Mouse (Mus musculus): Measurements from ENCODE around the gene Ppp1r1b.

Gene Ppp1r1b

DNA sequence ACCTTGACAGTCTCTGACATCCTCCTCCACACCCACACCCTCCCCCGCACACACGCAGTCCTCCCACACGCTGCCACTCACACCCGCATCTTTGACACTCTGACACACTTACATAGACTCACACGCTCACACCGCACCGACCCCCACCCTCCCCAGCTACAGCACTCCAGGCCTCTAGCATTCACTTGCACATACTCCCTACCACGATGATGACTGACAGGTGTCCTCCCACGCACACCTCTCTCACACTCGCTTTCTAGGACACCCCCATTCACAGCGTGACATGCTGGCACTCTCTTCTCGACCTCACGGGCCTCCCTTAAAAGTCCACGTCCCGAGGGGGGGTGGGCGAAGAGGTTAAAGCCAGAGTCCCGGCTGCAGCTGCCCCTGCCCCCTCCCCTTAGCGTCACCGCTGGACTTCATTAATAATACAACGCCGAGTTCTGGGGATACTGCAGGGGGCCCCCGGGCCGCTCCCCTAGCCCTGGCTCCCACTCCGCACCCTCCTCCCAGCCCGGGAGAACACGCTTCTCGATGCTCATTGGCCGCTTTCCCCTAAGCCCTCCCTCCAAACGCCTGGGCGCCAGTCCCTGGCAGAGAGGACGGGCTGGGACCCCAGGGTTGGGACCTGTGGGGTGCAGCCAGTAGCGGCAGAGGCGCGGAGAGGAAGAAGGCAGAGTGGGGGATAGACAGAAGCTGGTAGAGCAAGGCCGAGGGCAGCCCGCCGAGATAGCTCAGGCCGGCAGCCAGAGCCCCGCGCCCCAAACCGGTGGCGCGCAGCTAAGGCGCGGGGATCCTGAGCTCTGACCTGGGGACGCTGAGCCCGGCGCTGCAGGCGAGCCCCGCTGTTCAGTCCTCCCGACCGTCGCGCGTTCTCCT is at the start of gene Ppp1r1b:
TSS of gene Ppp1r1b (plus strand) at position 322 of the 879 bp plus-strand sequence.
- no peak for DNase-seq (ENCODE audit: low read depth, low spot score)

DNA sequence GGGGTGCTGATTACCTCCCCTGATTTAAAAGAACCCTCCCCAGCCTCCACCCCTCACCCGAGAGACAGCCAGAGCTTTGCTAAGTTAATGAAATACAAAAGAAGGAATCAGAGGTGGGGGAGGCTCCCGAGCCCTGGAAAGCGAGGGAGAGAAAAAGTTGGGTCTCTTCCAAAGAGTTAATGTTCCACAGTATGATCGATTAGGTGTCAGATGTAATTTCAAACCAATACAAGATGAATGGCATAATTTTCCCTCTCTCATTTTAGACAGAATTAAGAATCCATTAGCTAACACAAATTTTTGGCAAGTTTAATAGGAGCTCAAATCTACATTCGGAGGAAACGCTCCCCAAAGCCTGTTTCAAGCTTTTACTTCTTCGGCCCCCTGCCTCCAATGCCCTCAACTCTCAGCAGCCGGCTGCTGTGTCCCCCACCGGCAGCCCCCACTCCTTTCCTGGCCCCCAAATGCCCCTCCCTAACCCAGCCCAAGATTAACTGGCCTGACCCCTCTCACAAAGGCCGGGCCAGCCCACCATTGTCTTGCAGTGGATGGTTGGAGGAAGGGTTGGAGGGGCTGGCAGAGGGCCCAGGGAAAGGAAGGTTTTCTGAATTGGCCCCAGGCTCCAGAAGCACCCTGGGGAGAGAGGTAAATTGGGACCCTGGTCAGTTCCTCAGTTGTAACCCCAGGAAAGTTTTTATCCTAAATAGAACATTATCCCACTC is 49.6 kb upstream of the Ppp1r1b start:
- DNase-seq (ENCODE audit: low read depth, low spot score) = no peak

DNA sequence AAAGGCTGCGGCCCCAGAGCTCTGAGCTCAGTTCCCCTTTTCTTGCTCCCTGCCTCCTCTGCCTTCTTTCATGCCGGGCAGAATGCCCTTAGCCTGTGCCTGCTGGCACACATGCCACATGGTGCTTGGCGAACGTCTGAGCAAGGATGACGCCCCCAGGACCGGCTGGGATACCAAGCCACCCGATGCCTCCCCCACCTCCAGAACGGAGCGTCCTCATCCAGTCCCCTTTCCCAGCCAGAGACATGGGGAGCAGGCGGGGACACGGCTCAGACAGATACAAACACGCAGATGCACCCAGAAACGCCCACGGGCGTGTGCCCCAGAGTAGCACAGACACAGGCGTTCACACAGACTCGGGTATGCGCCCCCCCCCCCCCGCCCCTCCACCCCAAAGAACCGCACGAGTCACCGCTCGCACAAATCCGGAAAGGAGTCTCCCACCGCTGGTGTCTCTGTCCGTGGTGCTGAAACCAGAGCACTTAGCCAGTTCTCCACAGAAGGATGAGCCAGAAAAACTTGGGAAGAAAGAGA is 34.3 kb upstream of the Ppp1r1b start:
- peak; percentile 87 for DNase-seq (ENCODE audit: low read depth, low spot score)

DNA sequence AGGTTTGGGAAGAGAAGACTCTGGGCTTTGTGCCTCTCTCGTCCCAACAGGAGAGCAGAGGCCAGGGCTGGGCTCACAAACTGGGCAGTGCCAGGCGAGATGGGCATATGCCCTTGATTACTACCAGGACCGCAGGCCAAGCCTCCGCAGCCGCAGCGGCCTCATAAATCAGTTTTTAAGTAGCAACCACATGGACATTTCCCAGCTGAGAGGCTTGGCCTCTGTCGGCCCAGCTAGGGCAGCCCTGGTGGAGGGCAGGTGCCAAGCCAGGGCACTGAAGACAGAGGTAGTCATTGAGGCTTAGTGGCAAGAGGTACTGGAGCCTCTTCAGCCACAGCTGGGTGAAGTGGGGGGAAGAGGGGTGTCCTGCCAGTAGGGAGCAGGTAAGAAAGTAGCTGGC is 30.7 kb upstream of the Ppp1r1b start:
- no peak for DNase-seq (ENCODE audit: low read depth, low spot score)

DNA sequence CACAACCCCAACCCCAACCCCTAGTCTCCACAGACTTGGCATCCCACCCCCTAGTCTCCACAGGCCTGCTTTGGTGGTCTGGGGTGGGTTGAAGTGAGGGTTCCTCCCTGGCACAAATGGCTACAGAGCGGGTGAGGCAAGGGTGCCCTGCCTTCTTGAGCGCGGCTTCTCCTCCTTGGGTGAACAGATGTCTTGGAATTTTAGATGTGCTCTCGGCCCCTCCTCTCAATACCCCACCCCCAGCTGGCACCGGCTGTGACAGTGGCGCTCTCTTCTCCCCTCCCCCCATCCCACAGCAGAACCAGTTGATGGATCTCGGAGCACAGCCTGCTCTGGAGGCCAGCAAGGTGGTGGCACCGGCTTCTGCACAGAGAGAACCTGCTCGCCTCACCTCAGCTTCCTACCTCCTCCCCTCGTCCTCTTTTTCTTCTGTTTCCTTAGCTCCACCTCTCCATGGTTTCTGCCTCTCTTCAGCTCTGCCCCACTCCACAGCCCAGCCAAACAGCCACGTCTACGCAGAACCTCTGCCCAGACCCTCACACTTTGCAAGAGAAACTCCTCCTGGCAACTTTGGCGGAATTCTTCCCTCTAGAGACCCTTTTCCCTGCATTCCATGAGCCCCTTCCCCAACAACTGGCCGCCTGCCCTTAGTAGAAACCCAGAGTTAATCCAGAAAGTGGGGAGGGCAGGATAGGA is 29.6 kb upstream of the Ppp1r1b start:
- no peak for DNase-seq (ENCODE audit: low read depth, low spot score)

DNA sequence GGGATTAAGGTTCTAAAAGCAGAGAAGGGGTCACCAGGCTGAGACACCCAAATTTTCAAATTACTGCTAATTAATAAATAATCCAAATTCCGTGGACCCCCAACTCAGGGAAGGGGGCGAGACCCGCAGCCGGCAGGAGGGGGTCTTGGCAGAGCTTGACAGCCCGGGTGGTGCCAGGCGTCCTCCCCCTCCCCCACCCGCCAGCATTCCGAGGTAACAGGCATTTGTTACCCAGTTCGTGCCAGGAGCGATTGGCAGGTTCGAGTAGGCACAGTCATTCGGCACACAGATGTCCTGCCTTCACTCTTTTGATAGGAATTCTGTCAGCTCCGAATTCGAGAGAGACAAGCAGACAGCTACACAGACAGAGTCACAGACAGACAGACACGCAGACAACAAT is 29.1 kb upstream of the Ppp1r1b start:
- DNase-seq (ENCODE audit: low read depth, low spot score) = no peak

DNA sequence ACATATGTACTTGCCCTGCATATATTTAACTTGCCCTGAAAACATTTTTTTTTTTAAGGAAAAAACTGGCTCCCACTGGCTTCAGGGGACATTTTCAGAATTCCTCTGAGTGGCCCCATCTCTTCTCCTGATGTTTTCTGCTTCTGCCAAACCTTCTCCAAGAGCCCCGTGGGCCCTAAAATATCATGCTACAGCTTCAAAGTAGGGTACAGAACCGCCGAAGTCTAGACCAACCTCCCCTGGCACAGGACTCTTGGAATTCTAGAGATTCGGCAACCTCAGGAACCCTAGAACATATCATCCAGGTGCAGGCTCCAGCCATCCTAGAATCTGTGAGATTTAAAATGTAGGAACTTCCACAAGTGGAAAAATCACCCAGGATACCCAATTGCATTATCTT is 28.7 kb upstream of the Ppp1r1b start:
- no peak for DNase-seq (ENCODE audit: low read depth, low spot score)

DNA sequence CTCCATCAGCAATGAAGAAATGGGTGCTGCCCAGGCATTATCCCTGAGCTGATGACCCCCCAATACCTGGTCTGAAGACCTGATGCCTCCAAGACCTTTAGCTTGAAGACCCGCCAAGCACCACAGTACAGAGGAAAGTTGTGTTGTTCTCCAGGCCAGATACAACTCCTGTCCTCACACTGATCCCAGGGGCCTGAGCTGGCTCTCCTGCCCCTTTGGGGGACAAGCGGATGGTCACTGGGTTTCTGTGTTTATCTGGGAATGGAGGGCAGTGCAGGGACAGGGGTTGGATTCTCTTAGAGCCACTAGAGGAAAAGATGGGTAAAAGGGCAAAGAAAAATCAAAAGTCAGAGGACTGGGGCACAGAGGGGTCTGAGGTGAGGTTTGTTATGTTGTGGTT is 28.3 kb upstream of the Ppp1r1b start:
- no peak for DNase-seq (ENCODE audit: low read depth, low spot score)

DNA sequence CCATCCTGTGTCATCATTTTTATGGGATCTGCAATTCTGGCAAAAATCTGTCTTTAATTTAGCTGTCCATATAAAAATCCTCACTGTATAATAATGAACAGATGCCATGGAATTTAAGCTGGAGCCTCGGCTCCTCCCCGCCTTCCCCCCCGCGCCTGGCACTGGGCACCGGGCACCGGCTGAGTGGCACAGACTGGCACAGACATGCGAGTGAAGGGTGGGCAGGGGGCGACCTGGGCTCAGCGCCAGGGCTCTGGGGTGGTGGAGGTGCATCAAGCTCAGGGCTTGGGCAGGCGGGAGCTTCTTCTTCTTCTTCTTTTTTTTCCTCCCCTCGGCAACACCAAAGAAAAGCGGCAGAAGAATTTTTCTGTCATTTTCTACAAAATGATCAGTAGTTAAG is 27.8 kb upstream of the Ppp1r1b start:
- DNase-seq (ENCODE audit: low read depth, low spot score) = no peak

DNA sequence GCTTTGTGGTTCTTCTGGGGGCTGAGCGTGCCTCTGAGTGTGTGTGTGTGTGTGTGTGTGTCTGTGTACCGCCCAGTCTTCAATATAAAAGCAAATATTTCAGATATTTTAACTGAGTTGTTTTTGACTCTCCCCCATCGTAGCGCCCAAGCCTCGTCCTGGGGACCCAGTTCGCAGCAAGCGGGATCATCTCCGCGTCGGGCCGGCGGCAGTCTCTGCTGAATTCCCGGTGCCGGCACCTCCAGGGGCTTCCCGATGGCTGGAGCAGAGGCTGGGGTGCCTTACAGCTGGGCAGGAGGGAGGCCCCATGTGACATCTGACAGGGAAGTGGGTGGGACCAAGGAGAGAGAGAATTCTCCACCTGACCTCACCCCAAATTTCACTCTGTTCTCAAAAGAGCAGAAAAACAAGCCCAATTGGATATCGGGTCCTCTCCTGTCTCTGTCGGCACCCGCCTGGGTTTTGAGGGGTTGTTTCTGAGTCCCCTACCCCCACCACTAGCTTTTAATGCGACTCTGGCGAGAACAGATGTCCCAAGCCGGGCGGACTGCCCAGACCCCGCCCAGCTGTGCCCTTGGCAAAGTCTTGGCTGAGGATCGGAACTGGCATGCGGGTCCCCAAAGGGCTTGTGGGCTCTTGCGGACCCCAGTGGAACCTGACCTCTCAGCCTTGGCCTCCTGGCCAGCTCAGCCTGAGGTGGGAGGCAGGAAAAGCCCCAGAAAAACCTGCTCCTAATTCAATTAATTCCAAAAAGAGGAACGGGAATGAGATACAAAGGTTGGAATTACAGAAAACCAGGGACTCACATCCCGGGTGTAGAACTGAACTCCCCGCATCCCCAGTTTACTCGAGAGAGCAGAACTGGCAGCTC is 27.2 kb upstream of the Ppp1r1b start:
- DNase-seq (ENCODE audit: low read depth, low spot score) = no peak

DNA sequence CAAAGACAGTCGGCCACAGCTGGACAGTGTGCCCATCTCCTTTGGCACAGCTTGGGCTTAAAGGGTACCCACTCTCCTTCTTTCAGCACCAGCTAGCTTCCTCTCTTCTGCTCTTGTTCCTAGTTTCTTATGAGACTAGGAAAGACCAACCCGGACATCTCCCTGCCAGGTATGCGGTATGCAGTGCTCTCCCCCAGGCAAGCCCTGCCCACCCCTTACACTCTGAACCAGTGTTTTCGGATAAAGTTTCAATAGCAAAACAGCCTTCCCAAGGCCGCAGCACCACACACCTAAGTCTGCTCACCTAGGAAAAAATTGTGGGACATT is 26.6 kb upstream of the Ppp1r1b start:
- no peak for DNase-seq (ENCODE audit: low read depth, low spot score)

DNA sequence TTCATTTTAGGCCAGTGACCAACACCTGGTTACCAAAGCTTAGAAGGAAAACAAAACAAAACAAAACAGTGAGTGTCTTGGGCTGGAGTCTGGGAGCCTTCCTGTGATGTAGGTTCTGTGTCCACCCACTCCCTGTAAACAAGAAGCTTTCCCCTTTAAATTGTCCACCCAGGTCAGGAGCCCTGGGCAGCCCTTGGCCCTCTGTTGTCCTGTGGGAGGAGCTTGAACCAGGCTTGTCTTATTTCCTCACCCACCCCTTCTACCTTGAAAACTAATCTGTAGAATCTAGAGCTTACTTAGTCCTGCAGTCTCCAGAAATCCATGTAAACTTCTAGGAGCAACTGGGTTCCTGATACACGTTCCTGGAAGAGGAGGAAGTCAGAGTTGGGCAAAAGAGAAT is 26.0 kb upstream of the Ppp1r1b start:
- no peak for DNase-seq (ENCODE audit: low read depth, low spot score)

DNA sequence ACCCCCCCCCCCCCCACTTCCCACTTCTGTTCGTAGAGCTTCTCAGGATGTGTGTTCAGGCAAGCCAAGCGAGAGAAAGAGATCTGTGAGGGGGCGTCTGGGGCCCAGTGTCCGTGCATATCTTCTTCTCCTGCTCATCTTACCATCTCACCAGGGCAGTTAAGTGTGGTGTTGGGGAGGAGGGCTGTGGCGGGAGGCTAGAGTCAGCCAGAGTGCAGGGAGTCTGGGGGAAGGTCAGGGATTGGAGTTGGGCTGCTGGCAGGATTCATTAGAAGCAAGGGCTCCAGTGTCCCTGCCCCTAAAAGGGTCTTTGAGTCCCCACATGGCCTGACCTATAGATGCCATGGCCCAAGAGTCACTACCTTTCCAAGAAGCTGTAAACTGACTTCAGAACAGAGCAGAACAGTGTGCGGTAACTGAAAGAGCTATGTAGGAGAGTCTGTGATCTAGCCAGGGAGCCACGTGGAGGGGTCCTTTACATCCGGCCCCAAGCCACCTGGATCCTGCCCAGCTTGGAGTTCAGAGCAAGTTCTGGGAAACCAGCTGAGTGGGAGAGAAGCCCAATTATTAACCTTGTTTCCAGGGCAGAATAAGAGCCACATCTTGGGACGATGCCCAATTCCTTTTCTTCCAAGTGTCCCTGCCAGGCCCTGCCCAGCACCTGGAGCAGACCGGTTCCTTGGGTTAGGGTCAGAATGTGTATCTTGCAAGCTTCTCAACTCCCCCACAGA is 24.9 kb upstream of the Ppp1r1b start:
- DNase-seq (ENCODE audit: low read depth, low spot score) = no peak

DNA sequence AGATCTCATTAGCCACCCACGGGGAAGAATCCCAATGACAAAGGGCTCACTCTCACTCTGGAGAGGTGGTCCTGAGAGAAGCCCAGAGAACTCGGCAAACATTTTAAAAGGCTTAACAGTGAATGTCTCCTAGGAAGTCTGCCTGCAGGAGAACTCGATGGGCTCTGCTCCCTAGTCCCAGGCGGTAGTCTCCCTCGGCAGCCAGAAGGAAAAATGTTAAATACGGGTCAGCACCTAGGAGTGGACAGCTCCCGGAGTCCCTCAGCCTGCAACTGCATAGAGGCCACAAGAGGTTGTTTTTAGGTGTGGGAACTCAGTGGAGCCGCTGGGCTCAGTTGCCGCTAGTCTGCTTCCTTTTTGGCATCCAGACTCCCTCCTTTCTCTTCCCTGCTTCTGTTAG is 24.3 kb upstream of the Ppp1r1b start:
- DNase-seq (ENCODE audit: low read depth, low spot score) = peak; percentile 70

DNA sequence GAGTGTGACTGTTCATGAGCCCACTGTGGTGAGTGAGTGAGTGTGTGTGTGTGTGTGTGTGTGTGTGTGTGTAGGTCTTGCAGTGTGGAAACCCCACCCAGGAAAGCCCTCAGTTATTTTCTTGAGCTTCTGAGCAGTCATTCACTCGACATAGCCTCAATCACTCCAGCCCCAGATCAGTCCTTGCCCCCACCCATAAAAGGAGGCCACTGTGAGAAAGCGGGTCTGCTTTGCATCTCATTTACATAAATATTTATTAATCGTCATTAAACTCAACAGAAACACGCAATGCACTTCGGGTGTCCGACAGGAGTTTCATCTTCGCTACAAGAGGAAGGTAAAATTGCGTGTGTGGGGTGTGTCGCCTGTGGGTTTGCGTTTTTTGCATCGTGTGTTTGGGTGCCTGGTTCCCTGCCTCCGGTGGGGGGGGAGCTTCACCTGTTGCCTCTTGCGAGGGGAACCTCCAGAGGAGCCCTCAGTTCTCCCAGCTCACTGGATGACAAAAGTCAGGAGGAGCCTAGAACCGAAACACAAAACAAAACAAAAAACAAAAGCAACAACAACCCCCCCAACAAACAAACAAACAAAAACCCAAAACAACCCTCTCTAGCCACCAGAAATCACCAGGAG is 22.9 kb upstream of the Ppp1r1b start:
- no peak for DNase-seq (ENCODE audit: low read depth, low spot score)

DNA sequence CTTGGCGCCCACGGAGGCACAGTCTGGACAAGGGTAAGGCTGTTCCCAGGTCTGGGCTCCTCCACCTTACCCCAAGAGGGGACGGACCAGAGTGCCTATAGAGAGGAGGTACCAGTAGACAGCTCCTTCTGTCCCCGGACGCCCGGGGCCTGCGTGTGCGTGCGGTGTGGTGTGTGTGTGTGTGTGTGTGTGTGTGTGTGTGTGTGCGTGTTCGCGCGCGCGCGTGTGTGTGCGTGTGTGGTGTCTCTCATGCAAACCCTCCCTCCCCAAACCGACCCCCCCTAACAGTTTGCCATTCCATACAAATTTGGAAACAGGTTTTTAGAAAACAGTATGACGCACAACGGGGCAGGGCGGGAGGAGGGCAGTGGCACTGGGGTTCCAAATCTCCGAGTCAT is 22.4 kb upstream of the Ppp1r1b start:
- no peak for DNase-seq (ENCODE audit: low read depth, low spot score)

DNA sequence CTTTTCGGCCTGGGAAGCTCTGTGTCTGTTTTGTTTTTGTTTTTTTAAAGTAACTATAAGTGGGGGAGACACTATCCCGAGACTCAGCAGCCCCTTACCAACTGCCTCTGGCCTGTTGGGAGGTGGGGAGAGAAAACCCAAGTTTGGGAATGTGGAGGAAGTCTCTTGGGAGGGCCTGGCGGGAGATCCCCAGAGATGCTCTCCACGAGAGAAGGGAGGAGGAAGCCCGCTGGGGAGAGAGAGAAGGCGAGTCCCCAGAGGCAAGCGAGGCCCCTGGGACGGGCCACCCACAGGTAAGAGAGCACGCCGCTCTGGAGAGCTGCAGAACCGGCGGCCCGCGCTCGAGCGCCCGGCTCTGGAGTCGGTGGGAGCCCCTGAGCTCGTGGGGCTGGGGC is 21.5 kb upstream of the Ppp1r1b start:
- no peak for DNase-seq (ENCODE audit: low read depth, low spot score)

DNA sequence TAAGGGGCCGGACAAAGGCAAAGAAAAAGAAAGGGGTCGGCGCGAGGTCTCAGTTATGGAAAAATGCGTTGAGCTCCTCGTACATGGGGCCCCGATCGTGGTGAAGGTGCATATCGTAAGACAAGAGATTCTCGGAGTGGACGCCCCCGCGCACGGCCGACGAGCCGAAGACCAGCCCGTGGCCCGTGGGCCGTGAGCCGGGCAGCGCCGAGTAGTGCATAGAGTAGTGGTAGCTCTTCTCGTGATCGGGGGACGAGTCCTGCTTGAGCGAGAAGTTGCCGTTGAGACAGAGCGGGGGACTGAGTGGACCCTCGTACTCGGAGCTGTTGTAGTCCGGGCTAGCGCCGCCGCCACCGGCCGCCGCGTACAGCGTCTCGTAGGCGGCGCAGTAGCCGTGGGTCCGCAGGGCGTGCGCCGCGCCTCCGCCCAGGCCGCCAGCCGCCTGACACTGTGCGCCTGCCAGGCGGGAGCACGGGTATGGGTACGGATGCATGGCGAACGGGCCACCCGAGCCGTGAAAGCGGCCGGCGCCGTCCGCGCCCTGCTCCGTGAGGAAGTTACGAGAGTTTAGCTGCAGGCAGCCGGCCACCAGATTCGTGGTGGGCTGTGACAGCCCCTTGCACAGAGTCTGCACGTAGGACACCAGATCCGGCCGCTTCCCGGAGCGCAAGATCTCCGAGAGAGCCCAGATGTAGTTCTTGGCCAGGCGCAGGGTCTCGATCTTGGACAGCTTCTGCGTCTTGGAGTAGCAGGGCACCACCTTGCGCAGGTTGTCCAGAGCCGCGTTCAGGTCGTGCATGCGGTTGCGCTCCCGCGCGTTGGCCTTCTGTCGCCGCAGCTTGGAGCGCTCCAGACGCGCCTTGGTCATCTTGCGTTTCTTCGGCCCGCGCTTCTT is 20.8 kb upstream of the Ppp1r1b start:
- DNase-seq (ENCODE audit: low read depth, low spot score) = no peak

DNA sequence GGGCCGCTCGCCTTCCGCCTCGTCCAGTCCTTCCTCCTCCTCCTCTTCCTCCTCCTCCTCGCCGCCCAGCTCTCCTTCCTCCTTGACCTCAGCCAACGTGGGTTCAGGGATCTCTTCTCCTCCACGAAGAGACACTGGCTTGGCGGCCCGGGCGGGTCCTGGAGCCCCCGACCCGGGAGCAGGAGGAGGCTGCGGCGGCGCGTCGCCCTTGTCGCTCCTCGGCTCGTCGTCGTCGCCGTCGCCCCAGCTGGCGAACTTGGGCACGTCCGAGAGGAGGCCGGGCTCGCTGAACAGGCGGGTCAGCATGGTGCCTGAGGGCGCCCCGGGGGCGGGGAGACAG is 20.2 kb upstream of the Ppp1r1b start:
- no peak for DNase-seq (ENCODE audit: low read depth, low spot score)
